Mouse (Mus musculus) kidney, postnatal 0 days (tissue): ENCODE data around the gene Cep128. TPM values are rescaled to one million over a fixed set of nuclear protein-coding genes. Genes with fewer than 3 reads are reported as not detected.
"Not testable (repeated sequence)": the region's sequence is repeated elsewhere in the genome, so short reads cannot be mapped to it uniquely, and the experiment has no call there.

ENCODE experiments used
- ATAC-seq: fragments of 200-750 bp; cut with Nextera tagmentation; replicated peaks from 2 replicates; pipeline ENCODE4 v1.8.0; 2017; ENCODE audit warnings: low read depth, moderate number of reproducible peaks, moderate TSS enrichment, moderate library complexity; ENCODE audit not compliant: low FRiP score
- DNase-seq: peaks from one replicate; pipeline ENCODE4 v3.0.0-alpha.2; 2016; ENCODE audit warnings: low spot score
- H3K27ac ChIP-seq: fragments of 300-500 bp; sonication (generic); 2 replicates; pipeline ENCODE4 v1.5.1; 2014; ENCODE audit warnings: mild to moderate bottlenecking
- H3K27me3 ChIP-seq: fragments of 300-500 bp; sonication (generic); 2 replicates; pipeline ENCODE4 v1.6.1; 2014; ENCODE audit warnings: low read length, mixed read lengths; ENCODE audit not compliant: insufficient read depth
- H3K36me3 ChIP-seq: fragments of 300-500 bp; sonication (generic); 2 replicates; pipeline ENCODE4 v1.6.1; 2014; ENCODE audit warnings: low read length, mixed read lengths; ENCODE audit not compliant: insufficient read depth
- H3K4me1 ChIP-seq: fragments of 300-500 bp; sonication (generic); replicated peaks from 2 replicates; pipeline ENCODE4 v1.6.1; 2014; ENCODE audit warnings: antibody characterized with exemption, low read length, mixed read lengths; ENCODE audit not compliant: insufficient read depth
- H3K4me2 ChIP-seq: fragments of 300-500 bp; sonication (generic); 2 replicates; pipeline ENCODE4 v1.6.1; 2014; ENCODE audit warnings: mild to moderate bottlenecking, low read length, moderate library complexity, mixed read lengths
- H3K4me3 ChIP-seq: fragments of 300-500 bp; sonication (generic); replicated peaks from 2 replicates; pipeline ENCODE4 v1.5.1; 2014; ENCODE audit warnings: low read depth, low read length
- H3K9ac ChIP-seq: fragments of 300-500 bp; sonication (generic); 2 replicates; pipeline ENCODE4 v1.6.1; 2014; ENCODE audit warnings: low read depth, low read length
- H3K9me3 ChIP-seq: fragments of 300-500 bp; sonication (generic); replicated peaks from 2 replicates; pipeline ENCODE4 v1.6.1; 2016; ENCODE audit warnings: low read length, inconsistent platforms, mixed read lengths
- CTCF ChIP-seq: IDR thresholded peaks from 2 replicates; pipeline ENCODE4 v1.5.1; 2016; ENCODE audit warnings: antibody characterized with exemption, low read depth, mild to moderate bottlenecking, moderate library complexity
- WGBS: fragments of 180-500 bp; shearing (Covaris S2); extraction: QIAGEN DNeasy Blood & Tissue Kit; methylation state at CpG from one replicate; pipeline ENCODE4 v1.1.7; 2014; 5-methylcytosine and 5-hydroxymethylcytosine counted together
- polyA plus RNA-seq: library from polyadenylated mRNA; unstranded; fragments of >200 nt; fragmentation: Nextera tagmentation; extraction: Ambion mirVana; gene quantifications from 2 replicates; pipeline ENCODE4 v1.2.1, GENCODE M21; 2015

The Cep128 gene
- polyA plus RNA-seq, 1 experiment from 2014 or later = 2.9 TPM

- ATAC-seq = peak; percentile 69
- Histone ChIP-seq H3K4me3 (peak overlapping the region; percentile 55), H3K4me2 (peak overlapping the region; percentile 91), H3K36me3 (no peaks in the 10 kb centered on the region), H3K9me3 (no peaks in the 10 kb centered on the region), H3K27ac (no peak overlapping the region), H3K9ac (peak overlapping the region; percentile 51), H3K27me3 (no peaks in the 10 kb centered on the region), H3K4me1 (no peaks in the 10 kb centered on the region)
- DNase-seq = peak; percentile 6
- 4% methylated on average over 22 of the region's 22 CpGs for WGBS
- TF ChIP-seq CTCF = no peak
Measured at GRCm38 (mm10) chr12:91383516-91384264, 519 bp downstream of the Cep128 start.

- WGBS = 85% methylated on average over 3 of the region's 3 CpGs
- no peaks in the 10 kb centered on the region for H3K36me3 ChIP-seq
- no peak for DNase-seq
Measured at GRCm38 (mm10) chr12:91369173-91369572, 15.0 kb downstream of the Cep128 start.

DNA sequence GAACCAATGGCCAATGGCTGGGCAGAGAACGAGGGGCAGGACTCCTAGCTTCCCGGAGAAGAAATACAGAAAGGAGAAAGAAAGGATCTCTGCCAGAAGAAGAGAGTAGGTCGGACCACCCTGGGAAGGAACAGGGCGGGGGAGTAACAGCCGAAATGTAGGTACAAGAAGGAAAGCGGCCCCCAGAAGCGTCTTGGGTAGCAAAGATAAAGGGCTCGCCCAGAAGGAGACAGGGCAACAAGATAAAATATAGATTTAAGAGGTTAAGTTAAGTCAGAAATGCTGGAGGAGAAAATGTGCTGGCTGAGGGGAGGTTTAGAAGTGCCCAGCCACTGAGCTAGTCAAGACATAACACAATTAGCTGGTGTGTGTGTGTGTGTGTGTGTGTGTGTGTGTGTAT is 30.4 kb downstream of the Cep128 start:
- no peaks in the 10 kb centered on the region for H3K36me3 ChIP-seq
- no peak overlapping the region for H3K9ac ChIP-seq
- no peak overlapping the region for H3K27ac ChIP-seq
- ATAC-seq (no peak), DNase-seq (no peak)
- TF ChIP-seq CTCF = no peak
- H3K4me3 ChIP-seq = no peak overlapping the region
- H3K27me3 ChIP-seq = no peaks in the 10 kb centered on the region
- H3K9me3 ChIP-seq = no peaks in the 10 kb centered on the region
- 89% methylated on average over 8 of the region's 8 CpGs for WGBS
- H3K4me2 ChIP-seq = no peak overlapping the region
- no peaks in the 10 kb centered on the region for H3K4me1 ChIP-seq

More at GRCm38 (mm10) chr12:91369173-91369572, 15.0 kb downstream of the Cep128 start:
- no peak for ATAC-seq
- TF ChIP-seq CTCF = no peak
- Histone ChIP-seq H3K4me1 (no peaks in the 10 kb centered on the region), H3K9ac (no peak overlapping the region), H3K27ac (no peak overlapping the region), H3K4me3 (no peak overlapping the region), H3K27me3 (no peaks in the 10 kb centered on the region), H3K4me2 (no peak overlapping the region), H3K9me3 (no peaks in the 10 kb centered on the region)

- H3K9ac ChIP-seq, H3K27me3 ChIP-seq, ATAC-seq, H3K9me3 ChIP-seq, H3K4me3 ChIP-seq, H3K4me1 ChIP-seq, H3K27ac ChIP-seq, H3K4me2 ChIP-seq, DNase-seq, H3K36me3 ChIP-seq: not testable (repeated sequence)
- WGBS = 97% methylated on average over 13 of the region's 13 CpGs
Measured at GRCm38 (mm10) chr12:91338656-91339055, 45.6 kb downstream of the Cep128 start.

- TF ChIP-seq CTCF = no peak
- no peaks in the 10 kb centered on the region for H3K4me1 ChIP-seq
- ATAC-seq (no peak), DNase-seq (no peak)
- H3K27me3 ChIP-seq = no peaks in the 10 kb centered on the region
- WGBS = 74% methylated on average over 4 of the region's 4 CpGs
- no peaks in the 10 kb centered on the region for H3K9me3 ChIP-seq
- H3K4me2 ChIP-seq = no peak overlapping the region
- no peak overlapping the region for H3K27ac ChIP-seq
- no peak overlapping the region for H3K9ac ChIP-seq
- no peak overlapping the region for H3K4me3 ChIP-seq
- no peaks in the 10 kb centered on the region for H3K36me3 ChIP-seq
Measured at GRCm38 (mm10) chr12:91327527-91327926, 56.7 kb downstream of the Cep128 start.

DNA sequence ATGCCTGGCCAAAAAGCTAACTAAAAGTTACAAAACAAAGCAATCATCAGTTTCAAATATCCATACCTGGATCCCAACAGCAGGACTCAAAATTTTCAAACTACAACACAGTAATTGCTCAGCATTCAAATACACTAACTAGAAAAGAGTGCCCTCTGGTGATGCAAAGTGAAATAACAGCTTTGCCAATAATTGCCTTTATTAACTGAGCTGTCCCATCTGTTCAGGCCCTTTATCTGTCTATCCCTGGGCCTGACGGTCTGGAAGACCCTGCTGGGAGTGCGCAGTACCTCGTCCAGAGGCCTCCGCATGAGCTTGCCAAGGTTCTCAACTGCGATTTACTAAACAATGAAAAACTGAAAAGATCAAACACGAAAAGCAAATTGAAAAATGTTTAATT is 58.1 kb downstream of the Cep128 start:
- Histone ChIP-seq H3K4me3 (no peak overlapping the region), H3K4me1 (no peaks in the 10 kb centered on the region), H3K9ac (no peak overlapping the region), H3K27ac (no peak overlapping the region), H3K4me2 (no peak overlapping the region), H3K9me3 (no peaks in the 10 kb centered on the region), H3K36me3 (no peaks in the 10 kb centered on the region), H3K27me3 (no peaks in the 10 kb centered on the region)
- DNase-seq (peak; percentile 79), ATAC-seq (no peak)
- peak; percentile 73 for TF ChIP-seq CTCF
- WGBS = 49% methylated on average over 6 of the region's 6 CpGs

- no peaks in the 10 kb centered on the region for H3K36me3 ChIP-seq
- no peak for TF ChIP-seq CTCF
- H3K4me1 ChIP-seq = no peaks in the 10 kb centered on the region
- H3K4me3 ChIP-seq = no peak overlapping the region
- no peak overlapping the region for H3K9ac ChIP-seq
- H3K27me3 ChIP-seq = no peaks in the 10 kb centered on the region
- H3K27ac ChIP-seq = no peak overlapping the region
- 87% methylated on average over 7 of the region's 7 CpGs for WGBS
- no peaks in the 10 kb centered on the region for H3K9me3 ChIP-seq
- H3K4me2 ChIP-seq = no peak overlapping the region
- no peak for DNase-seq
- ATAC-seq = no peak
Measured at GRCm38 (mm10) chr12:91315026-91315425, 69.2 kb downstream of the Cep128 start.
